In the genomic region with DNA sequence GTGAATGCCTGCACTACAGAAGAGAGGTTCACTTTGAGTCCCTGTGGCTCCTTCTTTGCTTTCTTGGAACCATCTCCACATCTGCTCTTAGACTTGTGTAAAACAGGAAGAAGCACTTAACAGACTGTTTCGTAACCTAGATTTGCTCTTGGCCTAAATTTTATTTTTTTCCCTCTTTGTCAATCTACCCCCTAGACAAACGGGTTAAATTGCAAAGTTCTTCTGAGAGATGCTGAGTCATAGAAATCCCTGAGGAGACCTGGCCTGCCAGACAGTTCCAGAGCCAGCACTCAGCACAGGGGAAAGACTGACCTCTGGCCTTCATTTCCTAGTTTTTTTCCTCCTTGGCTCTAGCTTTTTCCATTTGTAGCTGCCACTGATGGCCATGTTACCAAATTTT, we compare ENCODE assay signal across 10 mouse cellular contexts. TPM values are rescaled to one million over a fixed set of nuclear protein-coding genes. Genes with fewer than 3 reads are reported as not detected.
DNase-seq lines count a peak whose midpoint lies in the region; ATAC-seq and TF ChIP-seq lines count a peak whose summit lies in the region.
"Had no signal": no experiment of that assay in that cellular context is flagged by ENCODE, and none has a peak within 500 bp of the region (broad histone marks: within the 10 kb centered on the region; RNA-seq: fewer than 3 reads in every experiment).

No protein-coding gene starts in this region.

- no peak for TF ChIP-seq CTCF in bone marrow macrophage, adult 2 months (IDR thresholded peaks at IDR 0.05; ENCODE audit: low read depth, low read length)
- TF ChIP-seq CTCF in hindbrain, postnatal 0 days (IDR thresholded peaks at IDR 0.05; ENCODE audit: low read depth), result no peak
- TF ChIP-seq CTCF in forebrain, postnatal 0 days (IDR thresholded peaks at IDR 0.05; ENCODE audit: low read depth), result no peak

- no peak for ATAC-seq in hindbrain, postnatal 0 days
- ATAC-seq in forebrain, postnatal 0 days, result no peak
- ATAC-seq: intestine, embryonic 16.5 days had no signal

- no peak overlapping the region for H3K4me3 ChIP-seq in bone marrow macrophage, adult 2 months (ENCODE audit: insufficient read depth, low read length)
- H3K4me3 ChIP-seq in midbrain, embryonic 10.5 days, result no peak overlapping the region
- H3K4me3 ChIP-seq in hindbrain, postnatal 0 days (ENCODE audit: low read length), result no peak overlapping the region
- no peak overlapping the region for H3K4me3 ChIP-seq in forebrain, postnatal 0 days (ENCODE audit: low read depth, low read length)

- no peaks in the 10 kb centered on the region for H3K27me3 ChIP-seq in midbrain, embryonic 10.5 days (ENCODE audit: low read depth, poor library complexity, severe bottlenecking)
- H3K27me3 ChIP-seq in hindbrain, postnatal 0 days (ENCODE audit: insufficient read depth, low read length), result no peaks in the 10 kb centered on the region
- H3K27me3 ChIP-seq in forebrain, postnatal 0 days (ENCODE audit: insufficient read depth, low read length), result no peaks in the 10 kb centered on the region

- DNase-seq in heart, adult 8-10 months (ENCODE audit: low spot score), result peak; percentile 72
- no peak for DNase-seq in heart, postnatal 4 days
- DNase-seq in 3T3-L1 (ENCODE audit: low read depth, low spot score), result peak; percentile 95
- DNase-seq in heart, postnatal 14 days, result peak; percentile 40 to 45
- DNase-seq in midbrain, embryonic 10.5 days (ENCODE audit: low spot score), result no peak
- no peak for DNase-seq in hindbrain, postnatal 0 days (ENCODE audit: low spot score)
- no peak for DNase-seq in forebrain, postnatal 0 days
- DNase-seq: embryo, embryonic 11 days had no signal

- intact Hi-C loops in heart, postnatal 14 days (cut with DNase I), result no loop called here

- no peaks in the 10 kb centered on the region for H3K36me3 ChIP-seq in midbrain, embryonic 10.5 days
- H3K36me3 ChIP-seq in hindbrain, postnatal 0 days (ENCODE audit: insufficient read depth, low read length), result no peaks in the 10 kb centered on the region
- no peaks in the 10 kb centered on the region for H3K36me3 ChIP-seq in forebrain, postnatal 0 days (ENCODE audit: insufficient read depth)

- peaks cover 18% of the 10 kb centered on the region for H3K4me1 ChIP-seq in bone marrow macrophage, adult 2 months (ENCODE audit: control insufficient read depth, insufficient read depth, low read length)
- no peaks in the 10 kb centered on the region for H3K4me1 ChIP-seq in midbrain, embryonic 10.5 days
- no peaks in the 10 kb centered on the region for H3K4me1 ChIP-seq in hindbrain, postnatal 0 days (ENCODE audit: insufficient read depth, low read length)
- H3K4me1 ChIP-seq in forebrain, postnatal 0 days (ENCODE audit: insufficient read depth), result no peaks in the 10 kb centered on the region

- TF ChIP-seq POLR2A in bone marrow macrophage, adult 2 months (IDR thresholded peaks at IDR 0.05; ENCODE audit: borderline replicate concordance, low read depth, low read length), result no peak

- peak overlapping the region; percentile 38 for H3K27ac ChIP-seq in bone marrow macrophage, adult 2 months (ENCODE audit: insufficient read depth, low read depth, low read length)
- no peak overlapping the region for H3K27ac ChIP-seq in midbrain, embryonic 10.5 days (replicated peaks)
- no peak overlapping the region for H3K27ac ChIP-seq in hindbrain, postnatal 0 days
- no peak overlapping the region for H3K27ac ChIP-seq in forebrain, postnatal 0 days (ENCODE audit: low read depth, low read length)

- H3K9me3 ChIP-seq in midbrain, embryonic 10.5 days (replicated peaks), result no peaks in the 10 kb centered on the region
- no peaks in the 10 kb centered on the region for H3K9me3 ChIP-seq in hindbrain, postnatal 0 days (ENCODE audit: low read length)
- H3K9me3 ChIP-seq in forebrain, postnatal 0 days (ENCODE audit: low read length), result no peaks in the 10 kb centered on the region

- H3K9ac ChIP-seq in hindbrain, postnatal 0 days (replicated peaks; ENCODE audit: low read length), result no peak overlapping the region
- H3K9ac ChIP-seq in forebrain, postnatal 0 days, result no peak overlapping the region

- 80% methylated on average over 2 of the region's 2 CpGs for WGBS in midbrain, embryonic 10.5 days
- WGBS in hindbrain, postnatal 0 days, result 73% methylated on average over 2 of the region's 2 CpGs
- WGBS in forebrain, postnatal 0 days, result 62% methylated on average over 2 of the region's 2 CpGs

- no peak overlapping the region for H3K4me2 ChIP-seq in hindbrain, postnatal 0 days (ENCODE audit: low read depth, low read length)
- no peak overlapping the region for H3K4me2 ChIP-seq in forebrain, postnatal 0 days (ENCODE audit: low read depth)

RNA-seq across cellular contexts. Expression of a gene that starts 23.1 kb away (rescaled TPM):
- 10 to 100 TPM; 28.4 to 31.0 (median 29.7) TPM for total RNA-seq in heart, adult 8-10 months (2022)
- 10 to 100 TPM; 75.2 to 75.9 TPM for total RNA-seq in heart, postnatal 4 days (2021)
- 37.4 and 43.8 TPM in 2 replicates for polyA plus RNA-seq in bone marrow macrophage, adult 2 months (2012; ENCODE audit: insufficient read depth, insufficient read length, missing spikeins)
- 10 to 100 TPM; 42.4 to 43.0 TPM for total RNA-seq in heart, postnatal 14 days (2021)
- 67.0 and 69.9 TPM in 2 replicates for polyA plus RNA-seq in midbrain, embryonic 10.5 days (2016; fragmentation: Nextera tagmentation; extraction: Ambion mirVana)
- total RNA-seq in hindbrain, postnatal 0 days (2014; rRNA removed), result 42.7 and 46.7 TPM in 2 replicates
- 32.6 and 33.4 TPM in 2 replicates for polyA plus RNA-seq in hindbrain, postnatal 0 days (2015; fragmentation: Nextera tagmentation; extraction: Ambion mirVana)
- 60.8 and 67.2 TPM in 2 replicates for total RNA-seq in forebrain, postnatal 0 days (2014; rRNA removed)
- 24.9 and 37.0 TPM in 2 replicates for polyA plus RNA-seq in forebrain, postnatal 0 days (2015; fragmentation: Nextera tagmentation; extraction: Ambion mirVana)

Comparison
In these comparisons a context has a peak if more than half of its experiments do, and no peak if none do; other contexts are left out.
1. DNase-seq: peak in heart, adult 8-10 months (single experiment), 3T3-L1 (single experiment) and heart, postnatal 14 days (2 of 2); none in heart, postnatal 4 days (single experiment), midbrain, embryonic 10.5 days (single experiment), hindbrain, postnatal 0 days (single experiment) and forebrain, postnatal 0 days (single experiment).